Mouse (Mus musculus) heart, adult 2 months (tissue): ENCODE data around the gene Lsg1. TPM values are rescaled to one million over a fixed set of nuclear protein-coding genes. Genes with fewer than 3 reads are reported as not detected.

Experiments used
- DNase-seq, 2 experiments: peaks; one replicate each; pipeline ENCODE4 v3.0.0; 2021
- H3K27ac ChIP-seq: fragments of 200-600 bp; 2 replicates; pipeline ENCODE4 v1.8.1; 2022
- H3K27me3 ChIP-seq: fragments of 200-500 bp; 2 replicates; pipeline ENCODE4 v1.6.1; 2012; ENCODE audit warnings: mild to moderate bottlenecking, low read length, inconsistent platforms, mixed read lengths; ENCODE audit not compliant: control insufficient read depth, insufficient read depth
- H3K36me3 ChIP-seq: fragments of 200-500 bp; 2 replicates; pipeline ENCODE4 v1.6.1; 2012; ENCODE audit warnings: low read length, inconsistent platforms; ENCODE audit not compliant: control insufficient read depth, insufficient read depth
- H3K4me1 ChIP-seq: fragments of 200-500 bp; 2 replicates; pipeline ENCODE4 v1.6.1; 2011; ENCODE audit warnings: low read length; ENCODE audit not compliant: control insufficient read depth, insufficient read depth
- H3K4me3 ChIP-seq: fragments of 200-600 bp; 2 replicates; pipeline ENCODE4 v1.8.1; 2022
- H3K79me2 ChIP-seq: fragments of 200-500 bp; replicated peaks from 2 replicates; pipeline ENCODE4 v1.6.1; 2012; ENCODE audit warnings: mild to moderate bottlenecking, inconsistent platforms, low read length, moderate library complexity, mixed read lengths; ENCODE audit not compliant: control insufficient read depth, insufficient read depth
- H3K9ac ChIP-seq: fragments of 200-500 bp; 2 replicates; pipeline ENCODE4 v1.6.1; 2012; ENCODE audit warnings: low read depth, mild to moderate bottlenecking, control low read depth, inconsistent platforms, low read length, mixed read lengths
- CTCF ChIP-seq: fragments of 200-600 bp; IDR thresholded peaks from 2 replicates; pipeline ENCODE4 v1.8.1; 2022; ENCODE audit warnings: antibody characterized with exemption, mild to moderate bottlenecking, moderate library complexity
- EP300 ChIP-seq: fragments of 200-500 bp; IDR thresholded peaks from 2 replicates; pipeline ENCODE4 v1.6.1; 2011; ENCODE audit warnings: low read depth, low read length, control low read depth; ENCODE audit not compliant: insufficient read depth
- POLR2A ChIP-seq: fragments of 200-500 bp; IDR thresholded peaks from 2 replicates; pipeline ENCODE4 v1.6.1; 2011; ENCODE audit warnings: mild to moderate bottlenecking, low read depth, low read length, control low read depth; ENCODE audit not compliant: insufficient read depth
- WGBS: fragments of 180-500 bp; shearing (Covaris S2); methylation state at CpG from one replicate; pipeline ENCODE4 v1.1.7; 2018; 5-methylcytosine and 5-hydroxymethylcytosine counted together
- intact Hi-C: fragments of 180-260 bp; cut with DNase I; formaldehyde crosslinking; loops from one replicate; pipeline ENCODE4 v1.15.1; 2025
- polyA plus RNA-seq: library from polyadenylated mRNA; depleted of rRNA; stranded (reverse); fragments of >200 nt; gene quantifications from 2 replicates; pipeline ENCODE4 v1.2.3, GENCODE M21; 2012
- total RNA-seq, 2 experiments: library from RNA; stranded (reverse); gene quantifications; 2 replicates each; pipeline ENCODE4 v1.2.3; 2021

Gene Lsg1
- total and polyA plus RNA-seq, 3 experiments: 5.5 to 21.2 (median 19.6) TPM

DNA sequence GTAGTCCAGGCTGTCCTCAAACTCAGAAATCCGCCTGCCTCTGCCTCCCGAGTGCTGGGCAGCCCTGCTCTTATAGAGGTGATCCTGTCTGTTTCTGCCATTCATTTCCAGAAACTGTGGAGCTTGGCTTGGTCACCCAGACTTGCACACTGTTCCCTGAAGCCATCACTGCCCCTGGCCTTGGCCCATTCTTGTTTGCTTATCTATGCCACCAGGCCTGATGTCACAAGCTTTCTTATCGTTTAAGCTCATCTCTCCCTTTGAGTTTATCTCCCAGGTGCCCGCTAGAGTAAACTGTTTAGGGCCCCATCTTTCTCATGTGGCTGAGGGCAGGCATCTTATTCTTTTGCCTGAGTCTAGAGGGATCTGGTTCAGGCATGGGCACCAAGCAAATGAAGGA is 42.7 kb downstream of the Lsg1 start:
- H3K9ac ChIP-seq: no peak overlapping the region
- H3K36me3 ChIP-seq: no peaks in the 10 kb centered on the region
- intact Hi-C loops: no loop called here
- TF ChIP-seq CTCF (no peak), EP300 (no peak), POLR2A (no peak)
- DNase-seq: no peak
- no peaks in the 10 kb centered on the region for H3K79me2 ChIP-seq
- H3K4me3 ChIP-seq: no peak overlapping the region
- H3K27me3 ChIP-seq: no peaks in the 10 kb centered on the region
- no peak overlapping the region for H3K27ac ChIP-seq
- 91% methylated on average over 4 of the region's 4 CpGs for WGBS
- peaks cover 2% of the 10 kb centered on the region for H3K4me1 ChIP-seq

DNA sequence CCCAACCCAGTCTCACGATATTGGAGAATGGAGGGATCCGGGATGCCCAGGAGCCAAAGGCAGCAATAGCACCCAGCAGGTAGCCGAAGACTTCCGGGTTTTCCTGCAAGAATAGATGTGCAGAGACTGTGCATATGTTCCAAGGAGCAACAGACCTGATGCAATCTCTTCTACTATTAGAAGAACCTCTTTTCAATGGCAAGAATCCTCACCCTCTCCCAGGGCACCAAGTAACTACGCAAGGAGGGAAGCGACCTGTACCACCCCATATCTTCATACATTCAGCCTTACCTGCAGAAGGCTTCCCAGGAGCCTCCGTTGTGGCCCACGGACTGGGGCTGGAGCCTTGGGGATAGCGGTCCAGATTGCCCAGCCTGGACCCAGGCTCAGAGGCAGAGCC is 44.0 kb downstream of the Lsg1 start:
- intact Hi-C loops: no loop called here
- Histone ChIP-seq H3K27ac (no peak overlapping the region), H3K79me2 (no peaks in the 10 kb centered on the region), H3K4me3 (no peak overlapping the region), H3K9ac (no peak overlapping the region), H3K4me1 (no peaks in the 10 kb centered on the region), H3K36me3 (no peaks in the 10 kb centered on the region), H3K27me3 (no peaks in the 10 kb centered on the region)
- DNase-seq: no peak
- TF ChIP-seq CTCF (no peak), EP300 (no peak), POLR2A (no peak)
- WGBS: 83% methylated on average over 9 of the region's 9 CpGs

DNA sequence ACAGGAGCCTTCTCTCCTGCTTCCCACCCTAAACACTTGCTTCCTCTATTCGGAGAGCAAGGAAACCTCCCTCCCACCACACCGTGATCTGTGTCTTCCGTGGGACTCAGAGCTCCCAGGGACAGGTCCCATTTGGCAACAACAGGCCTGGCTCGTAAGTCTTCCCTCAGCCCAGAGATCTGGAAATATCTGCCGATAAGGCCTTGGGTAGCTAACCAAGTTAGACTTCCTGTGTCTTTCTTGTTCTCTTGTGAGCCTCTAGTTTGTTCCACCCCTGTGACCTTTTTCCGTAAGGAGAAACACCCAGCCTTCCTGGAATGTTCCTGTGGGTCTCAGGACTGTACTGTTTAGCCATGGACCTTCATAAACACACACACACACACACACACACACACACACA is 44.6 kb downstream of the Lsg1 start:
- H3K4me1 ChIP-seq: no peaks in the 10 kb centered on the region
- H3K36me3 ChIP-seq: no peaks in the 10 kb centered on the region
- TF ChIP-seq POLR2A: no peak
- no peak for TF ChIP-seq CTCF
- TF ChIP-seq EP300: no peak
- 39% methylated on average over 6 of the region's 6 CpGs for WGBS
- no peaks in the 10 kb centered on the region for H3K79me2 ChIP-seq
- DNase-seq: peak in 1 of 2 experiments; percentile 18
- intact Hi-C loops: no loop called here
- H3K27ac ChIP-seq: no peak overlapping the region; the same call in 1 of the 2 replicates
- no peak overlapping the region for H3K9ac ChIP-seq
- H3K27me3 ChIP-seq: no peaks in the 10 kb centered on the region
- no peak overlapping the region for H3K4me3 ChIP-seq

DNA sequence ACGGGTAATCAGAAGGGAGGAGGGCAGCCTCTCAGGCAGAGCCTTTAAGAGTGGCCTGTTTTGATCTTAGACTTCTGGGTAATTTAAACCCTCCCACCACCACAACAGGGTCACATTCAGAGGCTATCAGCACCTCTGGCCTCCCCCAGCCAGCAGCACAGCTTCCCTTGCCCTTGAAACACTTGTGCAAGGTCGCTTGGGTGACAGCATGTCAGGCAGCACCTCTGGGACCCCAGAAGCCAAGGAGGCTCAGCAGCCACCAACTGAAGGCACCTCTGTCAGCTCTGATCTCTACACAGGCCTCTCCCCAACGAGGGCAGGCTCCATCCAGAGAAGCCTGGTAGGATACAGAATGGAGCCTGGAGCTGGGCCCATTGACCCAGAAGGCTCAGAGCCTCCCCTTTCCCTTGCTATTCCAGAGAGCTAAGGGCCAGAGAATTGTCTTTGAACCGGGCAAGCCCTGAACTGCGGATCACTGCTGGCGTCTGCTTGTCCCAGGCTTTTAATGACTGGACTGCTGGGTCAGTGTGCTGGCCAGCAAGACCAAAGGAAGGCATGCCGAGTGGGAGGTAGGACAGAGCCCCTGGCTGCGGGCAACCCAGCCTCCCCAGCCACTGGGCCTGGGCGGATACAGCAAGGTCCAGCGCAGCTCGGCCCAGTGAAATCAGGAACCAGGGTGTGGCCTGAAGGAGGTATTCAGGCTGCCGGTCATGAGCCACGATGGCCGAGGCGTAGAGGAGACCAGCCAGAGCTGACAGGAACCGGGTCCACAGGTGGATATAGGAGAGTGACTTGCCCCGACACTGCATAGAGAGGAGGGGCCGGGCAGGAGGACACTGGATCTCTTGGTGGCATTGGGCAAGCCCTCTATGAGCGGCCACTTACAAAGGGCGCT is 47.0 kb downstream of the Lsg1 start:
- 68% methylated on average over 20 of the region's 20 CpGs for WGBS
- intact Hi-C loops: no loop called here

DNA sequence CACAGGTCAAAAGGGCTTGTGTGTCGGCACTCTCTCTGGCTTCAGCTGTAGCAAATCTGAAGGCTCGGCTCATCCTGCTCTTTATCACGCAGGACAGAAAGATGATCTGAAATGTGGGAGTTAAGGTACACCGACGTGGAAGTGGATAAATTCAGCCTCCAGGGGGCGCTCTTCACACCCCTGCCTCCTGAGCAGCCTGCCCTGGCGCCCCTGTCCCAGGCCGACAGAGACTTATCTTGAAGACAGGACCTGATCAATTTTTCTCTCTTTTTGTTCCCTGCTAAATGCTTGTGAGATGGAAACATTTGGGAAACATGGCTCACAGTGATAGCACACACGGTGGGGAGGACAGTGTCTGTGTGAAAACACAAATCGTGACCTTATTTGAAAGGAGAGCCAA is 48.0 kb downstream of the Lsg1 start:
- Histone ChIP-seq H3K4me3 (no peak overlapping the region), H3K4me1 (no peaks in the 10 kb centered on the region), H3K27me3 (no peaks in the 10 kb centered on the region), H3K9ac (no peak overlapping the region), H3K36me3 (no peaks in the 10 kb centered on the region), H3K27ac (no peak overlapping the region), H3K79me2 (no peaks in the 10 kb centered on the region)
- intact Hi-C loops: loop anchor here (5.0 kb wide), 1 partner anchor 533 kb away; no protein-coding TSS in a partner anchor
- 30% methylated on average over 10 of the region's 10 CpGs for WGBS
- peak; percentile 87 for TF ChIP-seq CTCF
- no peak for TF ChIP-seq EP300
- DNase-seq: peak; percentile 47 to 70

More for the DNA sequence above, 47.0 kb downstream of the Lsg1 start:
- Histone ChIP-seq H3K27me3 (no peaks in the 10 kb centered on the region), H3K4me3 (no peak overlapping the region), H3K27ac (no peak overlapping the region), H3K36me3 (no peaks in the 10 kb centered on the region), H3K9ac (no peak overlapping the region), H3K4me1 (no peaks in the 10 kb centered on the region), H3K79me2 (no peaks in the 10 kb centered on the region)
- TF ChIP-seq EP300 (no peak), POLR2A (no peak), CTCF (no peak)
- DNase-seq: peak in 1 of 2 experiments; percentile 22

DNA sequence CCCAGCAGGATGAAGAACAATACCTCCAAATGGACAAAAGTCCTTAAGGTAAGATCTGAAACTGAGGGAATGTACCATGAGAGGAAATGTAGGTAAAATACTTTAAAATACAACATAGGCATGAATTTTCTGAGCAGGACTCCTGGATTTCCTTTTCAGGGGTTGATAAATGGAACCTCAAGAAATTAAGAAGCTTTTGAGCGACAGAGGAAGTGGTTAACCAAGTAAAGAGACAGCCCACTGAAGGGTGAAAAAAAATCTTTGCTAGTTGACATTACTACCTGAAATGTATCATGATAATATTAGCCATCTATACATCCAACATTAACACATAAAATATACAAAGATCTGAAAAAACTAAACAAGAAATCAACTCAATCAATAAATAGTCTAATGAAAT is 52.3 kb downstream of the Lsg1 start:
- Histone ChIP-seq H3K36me3 (no peaks in the 10 kb centered on the region), H3K79me2 (no peaks in the 10 kb centered on the region), H3K9ac (no peak overlapping the region), H3K27me3 (no peaks in the 10 kb centered on the region), H3K4me1 (peaks cover 1% of the 10 kb centered on the region; the same call in 1 of the 2 replicates), H3K4me3 (no peak overlapping the region), H3K27ac (no peak overlapping the region)
- TF ChIP-seq POLR2A: no peak
- no peak for TF ChIP-seq CTCF
- TF ChIP-seq EP300: no peak
- no peak for DNase-seq
- 92% methylated on average over 1 of the region's 1 CpGs for WGBS
- intact Hi-C loops: loop anchor here (5.0 kb wide), 1 partner anchor 537 kb away; no protein-coding TSS in a partner anchor
